ENCODE assay signal across 9 mouse cellular contexts in genomic region chr12:105854639-105855038, GRCm38 (mm10).
DNase-seq lines count a peak whose midpoint lies in the region; ATAC-seq and TF ChIP-seq lines count a peak whose summit lies in the region.
"Had no signal": no experiment of that assay in that cellular context is flagged by ENCODE, and none has a peak within 500 bp of the region (broad histone marks: within the 10 kb centered on the region; RNA-seq: fewer than 3 reads in every experiment).

No protein-coding gene starts in this region.

- no peak overlapping the region for H3K9ac ChIP-seq in heart, postnatal 0 days (replicated peaks; ENCODE audit: low read depth, low read length)
- H3K9ac ChIP-seq in ES-Bruce4 (ENCODE audit: low read depth, poor library complexity, severe bottlenecking) = no peak overlapping the region
- no peak overlapping the region for H3K9ac ChIP-seq in midbrain, postnatal 0 days (replicated peaks; ENCODE audit: low read length, poor library complexity, severe bottlenecking)
- H3K9ac ChIP-seq: heart, embryonic 13.5 days had no signal

- H3K36me3 ChIP-seq in heart, postnatal 0 days (replicated peaks; ENCODE audit: control insufficient read depth, insufficient read depth, low read length) = no peaks in the 10 kb centered on the region
- H3K36me3 ChIP-seq in heart, embryonic 10.5 days = no peaks in the 10 kb centered on the region
- H3K36me3 ChIP-seq in ES-Bruce4 (ENCODE audit: control insufficient read depth, insufficient read depth, low read length, poor library complexity, severe bottlenecking) = no peaks in the 10 kb centered on the region
- H3K36me3 ChIP-seq in midbrain, postnatal 0 days (ENCODE audit: insufficient read depth, low read length) = no peaks in the 10 kb centered on the region
- H3K36me3 ChIP-seq: heart, embryonic 13.5 days had no signal

- no peak overlapping the region for H3K4me3 ChIP-seq in heart, postnatal 0 days (ENCODE audit: low read depth, low read length)
- H3K4me3 ChIP-seq in heart, embryonic 10.5 days = no peak overlapping the region
- no peak overlapping the region for H3K4me3 ChIP-seq in ES-Bruce4 (ENCODE audit: low read depth, low read length)
- no peak overlapping the region for H3K4me3 ChIP-seq in cortical plate, adult 2 months (ENCODE audit: insufficient read depth, low read length)
- H3K4me3 ChIP-seq in midbrain, postnatal 0 days (ENCODE audit: low read depth, low read length) = no peak overlapping the region
- H3K4me3 ChIP-seq: heart, embryonic 13.5 days had no signal

- 28% methylated on average over 6 of the region's 6 CpGs for WGBS in heart, postnatal 0 days
- WGBS in heart, embryonic 10.5 days = 36% methylated on average over 6 of the region's 6 CpGs
- WGBS in midbrain, postnatal 0 days = 25% methylated on average over 6 of the region's 6 CpGs

- no peak for TF ChIP-seq POLR2A in ES-Bruce4 (IDR thresholded peaks at IDR 0.05; ENCODE audit: insufficient read depth, low read length)
- no peak for TF ChIP-seq POLR2A in cortical plate, adult 2 months (IDR thresholded peaks at IDR 0.05; ENCODE audit: extremely low read depth, insufficient read depth, low read length)

- no peak overlapping the region for H3K27ac ChIP-seq in heart, postnatal 0 days (ENCODE audit: low read depth)
- no peak overlapping the region for H3K27ac ChIP-seq in heart, embryonic 10.5 days
- H3K27ac ChIP-seq in ES-Bruce4 (ENCODE audit: insufficient read depth, low read length) = no peak overlapping the region
- no peak overlapping the region for H3K27ac ChIP-seq in cortical plate, adult 2 months (ENCODE audit: insufficient read depth, low read length)
- H3K27ac ChIP-seq in midbrain, postnatal 0 days (ENCODE audit: low read depth, low read length) = no peak overlapping the region
- H3K27ac ChIP-seq: heart, embryonic 13.5 days had no signal

- DNase-seq in heart, postnatal 0 days (ENCODE audit: low spot score) = peak; percentile 53
- DNase-seq in heart, embryonic 10.5 days (ENCODE audit: low spot score) = no peak
- DNase-seq in induced T-regulatory cell, adult 2 months (ENCODE audit: low read depth) = peak; percentile 24
- peak; percentile 76 for DNase-seq in midbrain, postnatal 0 days (ENCODE audit: low spot score)
- DNase-seq in urinary bladder, postnatal 10 days (ENCODE audit: low spot score) = no peak
- no peak for DNase-seq in gastrocnemius, postnatal 10 days

- H3K4me1 ChIP-seq in heart, postnatal 0 days (ENCODE audit: control insufficient read depth, insufficient read depth) = no peaks in the 10 kb centered on the region
- H3K4me1 ChIP-seq in heart, embryonic 10.5 days = peaks cover 12% of the 10 kb centered on the region
- H3K4me1 ChIP-seq in ES-Bruce4 (ENCODE audit: control insufficient read depth, insufficient read depth, low read length) = no peaks in the 10 kb centered on the region
- no peaks in the 10 kb centered on the region for H3K4me1 ChIP-seq in cortical plate, adult 2 months (ENCODE audit: control insufficient read depth, insufficient read depth, low read length)
- 0 out of 2 replicates have a peak, but pooled peaks cover 3% of the 10 kb centered on the region for H3K4me1 ChIP-seq in midbrain, postnatal 0 days (ENCODE audit: insufficient read depth, low read length)
- H3K4me1 ChIP-seq: heart, embryonic 13.5 days had no signal

- no peaks in the 10 kb centered on the region for H3K27me3 ChIP-seq in heart, postnatal 0 days (ENCODE audit: control insufficient read depth, insufficient read depth, low read length)
- no peaks in the 10 kb centered on the region for H3K27me3 ChIP-seq in heart, embryonic 10.5 days (ENCODE audit: insufficient read depth, poor library complexity, severe bottlenecking)
- no peaks in the 10 kb centered on the region for H3K27me3 ChIP-seq in ES-Bruce4 (ENCODE audit: control insufficient read depth, insufficient read depth, low read length, poor library complexity, severe bottlenecking)
- H3K27me3 ChIP-seq in midbrain, postnatal 0 days (ENCODE audit: insufficient read depth, low read length) = no peaks in the 10 kb centered on the region
- H3K27me3 ChIP-seq: heart, embryonic 13.5 days had no signal

- peak; percentile 65 for TF ChIP-seq CTCF in heart, postnatal 0 days (IDR thresholded peaks at IDR 0.05; ENCODE audit: low read depth)
- peak; percentile 29 for TF ChIP-seq CTCF in ES-Bruce4 (IDR thresholded peaks at IDR 0.05; ENCODE audit: low read depth, low read length)
- peak; percentile 80 for TF ChIP-seq CTCF in cortical plate, adult 2 months (IDR thresholded peaks at IDR 0.05; ENCODE audit: extremely low read depth, insufficient read depth, low read length)
- TF ChIP-seq CTCF in midbrain, postnatal 0 days (IDR thresholded peaks at IDR 0.05) = peak; percentile 88

- peak; percentile 67; the same call in 1 of the 2 replicates for ATAC-seq in heart, postnatal 0 days (ENCODE audit: insufficient read depth, low read depth)
- ATAC-seq in midbrain, postnatal 0 days (ENCODE audit: low FRiP score) = peak; percentile 46; the same call in 1 of the 2 replicates

- no peak for TF ChIP-seq EP300 in heart, postnatal 0 days (IDR thresholded peaks at IDR 0.05; ENCODE audit: low read depth)
- TF ChIP-seq EP300 in ES-Bruce4 (IDR thresholded peaks at IDR 0.05; ENCODE audit: insufficient read depth, low read depth, low read length) = no peak

- H3K9me3 ChIP-seq in heart, postnatal 0 days (replicated peaks; ENCODE audit: control insufficient read depth, low read length) = no peaks in the 10 kb centered on the region
- H3K9me3 ChIP-seq in heart, embryonic 10.5 days = no peaks in the 10 kb centered on the region
- no peaks in the 10 kb centered on the region for H3K9me3 ChIP-seq in ES-Bruce4 (replicated peaks; ENCODE audit: control insufficient read depth, insufficient read depth, low read length, poor library complexity, severe bottlenecking)
- H3K9me3 ChIP-seq in midbrain, postnatal 0 days (ENCODE audit: low read length) = no peaks in the 10 kb centered on the region
- H3K9me3 ChIP-seq: heart, embryonic 13.5 days had no signal

- no peak overlapping the region for H3K4me2 ChIP-seq in heart, postnatal 0 days (ENCODE audit: low read depth, low read length)
- H3K4me2 ChIP-seq in midbrain, postnatal 0 days (ENCODE audit: low read depth, low read length, poor library complexity, severe bottlenecking) = no peak overlapping the region
- H3K4me2 ChIP-seq: heart, embryonic 13.5 days had no signal

Comparison
In these comparisons a context has a peak if more than half of its experiments do, and no peak if none do; other contexts are left out.
1. DNase-seq: peak in heart, postnatal 0 days (single experiment), induced T-regulatory cell, adult 2 months (single experiment) and midbrain, postnatal 0 days (single experiment); none in heart, embryonic 10.5 days (single experiment), urinary bladder, postnatal 10 days (single experiment) and gastrocnemius, postnatal 10 days (single experiment).
2. CTCF ChIP-seq: peak in every context shown above with its lines; median percentile 88 in midbrain, postnatal 0 days; 80 in cortical plate, adult 2 months; 65 in heart, postnatal 0 days; 29 in ES-Bruce4.